Mouse (Mus musculus) ES-CJ7 (cell line): ENCODE measurements around the gene Traf5.
A peak's percentile ranks its signal among the peaks of the same experiment; 100 is the strongest.

Source experiments
- DNase-seq: peaks from one replicate; pipeline ENCODE4 v3.0.0; 2011; ENCODE audit warnings: low read depth, low spot score

The Traf5 gene

GRCm38 (mm10) chr1:192063209-192063946, 29.0 kb downstream of the Traf5 start:
- no peak for DNase-seq

- DNase-seq = no peak
Observed at GRCm38 (mm10) chr1:192062682-192063081, 29.7 kb downstream of the Traf5 start.

GRCm38 (mm10) chr1:192061666-192062306, 30.6 kb downstream of the Traf5 start:
- DNase-seq = no peak

- no peak for DNase-seq
Observed at GRCm38 (mm10) chr1:192058911-192059310, 33.4 kb downstream of the Traf5 start.

- DNase-seq = no peak
Observed at GRCm38 (mm10) chr1:192053726-192054125, 38.6 kb downstream of the Traf5 start.

GRCm38 (mm10) chr1:192052986-192053385, 39.4 kb downstream of the Traf5 start:
- DNase-seq = no peak

GRCm38 (mm10) chr1:192052461-192052860, 39.9 kb downstream of the Traf5 start:
- no peak for DNase-seq

- peak; percentile 45 for DNase-seq
Observed at GRCm38 (mm10) chr1:191999022-191999421, 93.3 kb downstream of the Traf5 start.

GRCm38 (mm10) chr1:191996621-191997185, 95.7 kb downstream of the Traf5 start:
- no peak for DNase-seq

GRCm38 (mm10) chr1:191995916-191996315, 96.4 kb downstream of the Traf5 start:
- DNase-seq = no peak

- peak; percentile 87 for DNase-seq
Observed at GRCm38 (mm10) chr1:191995488-191995887, 96.9 kb downstream of the Traf5 start.

GRCm38 (mm10) chr1:191994476-191994875, 97.9 kb downstream of the Traf5 start:
- DNase-seq = no peak

- no peak for DNase-seq
Observed at GRCm38 (mm10) chr1:191992040-191992780, 100.1 kb downstream of the Traf5 start.

GRCm38 (mm10) chr1:191989994-191990393, 102.4 kb downstream of the Traf5 start:
- peak; percentile 94 for DNase-seq

GRCm38 (mm10) chr1:191989060-191989459, 103.3 kb downstream of the Traf5 start:
- no peak for DNase-seq

GRCm38 (mm10) chr1:191988646-191989045, 103.7 kb downstream of the Traf5 start:
- DNase-seq = no peak

GRCm38 (mm10) chr1:191987481-191987769, 104.9 kb downstream of the Traf5 start:
- DNase-seq = no peak

GRCm38 (mm10) chr1:191986674-191987480, 105.5 kb downstream of the Traf5 start:
- DNase-seq = no peak

GRCm38 (mm10) chr1:191981426-191982102, 110.8 kb downstream of the Traf5 start:
- DNase-seq = no peak

- DNase-seq = no peak
Observed at GRCm38 (mm10) chr1:191977187-191977586, 115.2 kb downstream of the Traf5 start, which contains the start of gene Rd3. Gene Rd3, plus strand, starts transcription at chr1:191977370.
